Mouse (Mus musculus): ENCODE results near the gene Rbbp4. TPM values are rescaled to one million over a fixed set of nuclear protein-coding genes. Genes with fewer than 3 reads are reported as not detected.

The Rbbp4 gene
- polyA plus RNA-seq (2011; ENCODE audit: insufficient read depth, insufficient read length, low read depth, missing spikeins) = 375 and 419 TPM in 2 replicates

- Histone ChIP-seq H3K9me3 (replicated peaks; ENCODE audit: control insufficient read depth, insufficient read depth, low read length, poor library complexity, severe bottlenecking) (no peaks in the 10 kb centered on the region), H3K4me1 (ENCODE audit: control insufficient read depth, insufficient read depth, low read length) (no peaks in the 10 kb centered on the region)
These were observed at the start of gene Rbbp4, which contains the start of gene Zbtb8os for GRCm38 (mm10) chr4:129335216-129336074. Rbbp4 (minus strand) TSS chr4:129335370. Zbtb8os (plus strand) TSS chr4:129335695.

GRCm38 (mm10) chr4:129384440-129384839 lies 49.3 kb upstream of the Rbbp4 start:
- H3K27ac ChIP-seq (ENCODE audit: insufficient read depth, low read length) = no peak overlapping the region
- no peaks in the 10 kb centered on the region for H3K27me3 ChIP-seq (ENCODE audit: control insufficient read depth, insufficient read depth, low read length, poor library complexity, severe bottlenecking)
- H3K4me1 ChIP-seq (ENCODE audit: control insufficient read depth, insufficient read depth, low read length) = peaks cover 5% of the 10 kb centered on the region
- H3K4me3 ChIP-seq (ENCODE audit: low read depth, low read length) = no peak overlapping the region
- H3K9ac ChIP-seq (ENCODE audit: low read depth, poor library complexity, severe bottlenecking) = no peak overlapping the region
- no peaks in the 10 kb centered on the region for H3K36me3 ChIP-seq (ENCODE audit: control insufficient read depth, insufficient read depth, low read length, poor library complexity, severe bottlenecking)
- H3K9me3 ChIP-seq (replicated peaks; ENCODE audit: control insufficient read depth, insufficient read depth, low read length, poor library complexity, severe bottlenecking) = no peaks in the 10 kb centered on the region
- TF ChIP-seq POLR2A (IDR thresholded peaks at IDR 0.05; ENCODE audit: insufficient read depth, low read length) = no peak
- no peak for TF ChIP-seq EP300 (IDR thresholded peaks at IDR 0.05; ENCODE audit: insufficient read depth, low read depth, low read length)
- TF ChIP-seq CTCF (IDR thresholded peaks at IDR 0.05; ENCODE audit: low read depth, low read length) = no peak

More at GRCm38 (mm10) chr4:129335216-129336074, at the start of gene Rbbp4, which contains the start of gene Zbtb8os:
- Histone ChIP-seq H3K9ac (ENCODE audit: low read depth, poor library complexity, severe bottlenecking) (peak within 1 kb of the TSS; percentile 96), H3K27me3 (ENCODE audit: control insufficient read depth, insufficient read depth, low read length, poor library complexity, severe bottlenecking) (no peaks in the 10 kb centered on the region), H3K36me3 (ENCODE audit: control insufficient read depth, insufficient read depth, low read length, poor library complexity, severe bottlenecking) (peaks cover 36% of the 10 kb centered on the region), H3K27ac (ENCODE audit: insufficient read depth, low read length) (peak within 1 kb of the TSS; percentile 94), H3K4me3 (ENCODE audit: low read depth, low read length) (peak within 1 kb of the TSS; percentile 93)
- peak; percentile 71; the same call in 1 of the 2 replicates for TF ChIP-seq EP300 (IDR thresholded peaks at IDR 0.05; ENCODE audit: insufficient read depth, low read depth, low read length)
- TF ChIP-seq POLR2A (IDR thresholded peaks at IDR 0.05; ENCODE audit: insufficient read depth, low read length) = peak; percentile 58
- no peak for TF ChIP-seq CTCF (IDR thresholded peaks at IDR 0.05; ENCODE audit: low read depth, low read length)

GRCm38 (mm10) chr4:129383586-129383985 lies 48.4 kb upstream of the Rbbp4 start:
- no peak overlapping the region for H3K27ac ChIP-seq (ENCODE audit: insufficient read depth, low read length)
- no peak for TF ChIP-seq POLR2A (IDR thresholded peaks at IDR 0.05; ENCODE audit: insufficient read depth, low read length)
- no peak for TF ChIP-seq EP300 (IDR thresholded peaks at IDR 0.05; ENCODE audit: insufficient read depth, low read depth, low read length)
- TF ChIP-seq CTCF (IDR thresholded peaks at IDR 0.05; ENCODE audit: low read depth, low read length) = no peak
- no peaks in the 10 kb centered on the region for H3K36me3 ChIP-seq (ENCODE audit: control insufficient read depth, insufficient read depth, low read length, poor library complexity, severe bottlenecking)
- no peak overlapping the region for H3K9ac ChIP-seq (ENCODE audit: low read depth, poor library complexity, severe bottlenecking)
- no peaks in the 10 kb centered on the region for H3K27me3 ChIP-seq (ENCODE audit: control insufficient read depth, insufficient read depth, low read length, poor library complexity, severe bottlenecking)
- H3K4me3 ChIP-seq (ENCODE audit: low read depth, low read length) = no peak overlapping the region
- H3K4me1 ChIP-seq (ENCODE audit: control insufficient read depth, insufficient read depth, low read length) = peaks cover 5% of the 10 kb centered on the region
- no peaks in the 10 kb centered on the region for H3K9me3 ChIP-seq (replicated peaks; ENCODE audit: control insufficient read depth, insufficient read depth, low read length, poor library complexity, severe bottlenecking)

GRCm38 (mm10) chr4:129382488-129382887 lies 47.3 kb upstream of the Rbbp4 start:
- H3K4me1 ChIP-seq (ENCODE audit: control insufficient read depth, insufficient read depth, low read length) = peaks cover 5% of the 10 kb centered on the region
- no peaks in the 10 kb centered on the region for H3K36me3 ChIP-seq (ENCODE audit: control insufficient read depth, insufficient read depth, low read length, poor library complexity, severe bottlenecking)
- TF ChIP-seq CTCF (IDR thresholded peaks at IDR 0.05; ENCODE audit: low read depth, low read length) (no peak), POLR2A (IDR thresholded peaks at IDR 0.05; ENCODE audit: insufficient read depth, low read length) (no peak), EP300 (IDR thresholded peaks at IDR 0.05; ENCODE audit: insufficient read depth, low read depth, low read length) (no peak)
- peak overlapping the region; percentile 22 for H3K9ac ChIP-seq (ENCODE audit: low read depth, poor library complexity, severe bottlenecking)
- H3K27ac ChIP-seq (ENCODE audit: insufficient read depth, low read length) = peak overlapping the region; percentile 89
- H3K27me3 ChIP-seq (ENCODE audit: control insufficient read depth, insufficient read depth, low read length, poor library complexity, severe bottlenecking) = no peaks in the 10 kb centered on the region
- H3K4me3 ChIP-seq (ENCODE audit: low read depth, low read length) = peak overlapping the region; percentile 39; the same call in 1 of the 2 replicates
- H3K9me3 ChIP-seq (replicated peaks; ENCODE audit: control insufficient read depth, insufficient read depth, low read length, poor library complexity, severe bottlenecking) = no peaks in the 10 kb centered on the region

GRCm38 (mm10) chr4:129382029-129382428 lies 46.9 kb upstream of the Rbbp4 start:
- H3K4me1 ChIP-seq (ENCODE audit: control insufficient read depth, insufficient read depth, low read length) = peaks cover 5% of the 10 kb centered on the region
- no peaks in the 10 kb centered on the region for H3K27me3 ChIP-seq (ENCODE audit: control insufficient read depth, insufficient read depth, low read length, poor library complexity, severe bottlenecking)
- H3K9ac ChIP-seq (ENCODE audit: low read depth, poor library complexity, severe bottlenecking) = peak overlapping the region; percentile 22; the same call in 1 of the 2 replicates
- no peaks in the 10 kb centered on the region for H3K9me3 ChIP-seq (replicated peaks; ENCODE audit: control insufficient read depth, insufficient read depth, low read length, poor library complexity, severe bottlenecking)
- no peaks in the 10 kb centered on the region for H3K36me3 ChIP-seq (ENCODE audit: control insufficient read depth, insufficient read depth, low read length, poor library complexity, severe bottlenecking)
- TF ChIP-seq EP300 (IDR thresholded peaks at IDR 0.05; ENCODE audit: insufficient read depth, low read depth, low read length) = peak; percentile 88
- TF ChIP-seq POLR2A (IDR thresholded peaks at IDR 0.05; ENCODE audit: insufficient read depth, low read length) = no peak
- TF ChIP-seq CTCF (IDR thresholded peaks at IDR 0.05; ENCODE audit: low read depth, low read length) = no peak
- peak overlapping the region; percentile 39; the same call in 1 of the 2 replicates for H3K4me3 ChIP-seq (ENCODE audit: low read depth, low read length)
- H3K27ac ChIP-seq (ENCODE audit: insufficient read depth, low read length) = peak overlapping the region; percentile 99
